Mouse (Mus musculus): ENCODE measurements at regions not wholly inside any gene's neighbourhood (a gene's known extent, or its start where the extent isn't known, plus 50 kb on each side); places are given as distances from the start of the nearest gene placed in this dataset.

DNA sequence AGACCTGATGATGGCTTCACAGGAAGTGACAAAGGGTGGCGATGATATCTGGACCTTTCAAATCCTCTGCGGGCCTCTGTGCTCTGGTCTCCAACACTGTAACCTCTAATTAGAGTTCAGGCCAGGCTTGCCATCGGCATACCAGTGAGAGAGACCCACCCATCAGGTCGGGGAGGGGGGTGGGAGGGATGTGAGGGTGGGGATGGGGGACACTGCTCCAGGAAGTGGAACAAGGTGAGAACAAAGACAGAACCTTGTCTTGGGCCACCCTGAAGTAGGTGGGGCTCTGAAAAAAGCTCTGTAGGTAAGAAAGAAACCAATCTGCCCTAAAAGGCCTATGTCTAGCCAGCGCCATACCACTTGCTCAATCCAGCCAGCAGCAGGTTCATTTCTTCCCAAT, 243.0 kb upstream of the Tle3 start:
- TF ChIP-seq CTCF (IDR thresholded peaks at IDR 0.05; ENCODE audit: low read depth, low read length) (no peak), GATA2 (IDR thresholded peaks at IDR 0.05; ENCODE audit: borderline replicate concordance, low read depth, low read length) (no peak), POLR2AphosphoS5 (IDR thresholded peaks at IDR 0.05; ENCODE audit: insufficient replicate concordance, low read depth, low read length) (no peak), GATA1 (IDR thresholded peaks at IDR 0.05; ENCODE audit: borderline replicate concordance, low read length) (no peak)
